Mouse (Mus musculus) embryonic facial prominence, embryonic 12.5 days (tissue): ENCODE measurements around the gene Olfr53. TPM values are rescaled to one million over a fixed set of nuclear protein-coding genes. Genes with fewer than 3 reads are reported as not detected.
A peak's percentile ranks its signal among the peaks of the same experiment; 100 is the strongest.
"Not testable (repeated sequence)": the region's sequence is repeated elsewhere in the genome, so short reads cannot be mapped to it uniquely, and the experiment has no call there.

Experiments used
- ATAC-seq: fragments of 200-750 bp; cut with Nextera tagmentation; 2 replicates; pipeline ENCODE4 v1.8.0; 2017; ENCODE audit not compliant: insufficient number of reproducible peaks, insufficient read depth, low FRiP score, low TSS enrichment
- H3K27ac ChIP-seq: fragments of 300-500 bp; sonication (generic); 2 replicates; pipeline ENCODE4 v1.5.1; 2016; ENCODE audit warnings: mild to moderate bottlenecking
- H3K27me3 ChIP-seq: fragments of 300-500 bp; sonication (generic); 2 replicates; pipeline ENCODE4 v1.6.1; 2016; ENCODE audit warnings: mild to moderate bottlenecking, moderate library complexity
- H3K36me3 ChIP-seq: fragments of 300-500 bp; sonication (generic); 2 replicates; pipeline ENCODE4 v1.6.1; 2016; ENCODE audit warnings: mild to moderate bottlenecking
- H3K4me1 ChIP-seq: fragments of 300-500 bp; sonication (generic); 2 replicates; pipeline ENCODE4 v1.6.1; 2016
- H3K4me2 ChIP-seq: fragments of 300-500 bp; sonication (generic); replicated peaks from 2 replicates; pipeline ENCODE4 v1.6.1; 2016; ENCODE audit warnings: mild to moderate bottlenecking, moderate library complexity
- H3K4me3 ChIP-seq: fragments of 300-500 bp; sonication (generic); 2 replicates; pipeline ENCODE4 v1.5.1; 2016; ENCODE audit warnings: mild to moderate bottlenecking
- H3K9ac ChIP-seq: fragments of 300-500 bp; sonication (generic); 2 replicates; pipeline ENCODE4 v1.6.1; 2016; ENCODE audit warnings: mild to moderate bottlenecking, moderate library complexity
- H3K9me3 ChIP-seq: fragments of 300-500 bp; sonication (generic); 2 replicates; pipeline ENCODE4 v1.6.1; 2016; ENCODE audit warnings: mild to moderate bottlenecking, moderate library complexity
- WGBS: fragments of 180-500 bp; shearing (Covaris S2); methylation state at CpG from one replicate; pipeline ENCODE4 v1.1.7; 2016; 5-methylcytosine and 5-hydroxymethylcytosine counted together
- polyA plus RNA-seq: library from polyadenylated mRNA; unstranded; fragments of >200 nt; fragmentation: Nextera tagmentation; extraction: Ambion mirVana; gene quantifications from 2 replicates; pipeline ENCODE4 v1.2.1, GENCODE M21; 2016

Olfr53 gene
- polyA plus RNA-seq, result not detected in 2 replicates

DNA sequence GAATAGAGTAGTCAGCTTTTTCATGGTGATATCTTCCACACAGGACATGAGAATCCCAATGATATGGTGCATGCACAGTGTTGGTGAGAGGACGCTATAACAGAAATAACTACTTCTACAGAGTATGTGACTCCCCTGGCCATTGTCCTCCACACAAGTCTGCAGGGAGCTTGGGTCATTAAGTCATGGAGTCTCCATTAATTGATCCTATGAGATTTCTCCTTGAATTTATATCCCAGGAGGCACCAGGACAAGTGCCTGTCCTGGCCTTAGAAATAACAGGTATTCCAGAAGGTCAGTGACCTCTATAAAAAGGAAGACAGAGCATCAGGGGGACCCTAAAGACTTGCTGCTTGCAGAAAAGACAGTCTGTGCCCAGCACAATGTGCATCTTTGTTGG, at the start of gene Olfr53:
Gene Olfr53 (plus strand): TSS at position 301 of the 400 bp plus-strand sequence.
- Histone ChIP-seq H3K4me3 (no peak within 1 kb of the TSS), H3K27me3 (no peaks in the 10 kb centered on the region), H3K27ac (no peak within 1 kb of the TSS), H3K9me3 (no peaks in the 10 kb centered on the region), H3K4me1 (no peaks in the 10 kb centered on the region), H3K9ac (no peak within 1 kb of the TSS), H3K4me2 (no peak within 1 kb of the TSS), H3K36me3 (no peaks in the 10 kb centered on the region)
- ATAC-seq, result no peak
- WGBS, result 83% methylated on average over 1 of the region's 1 CpGs

DNA sequence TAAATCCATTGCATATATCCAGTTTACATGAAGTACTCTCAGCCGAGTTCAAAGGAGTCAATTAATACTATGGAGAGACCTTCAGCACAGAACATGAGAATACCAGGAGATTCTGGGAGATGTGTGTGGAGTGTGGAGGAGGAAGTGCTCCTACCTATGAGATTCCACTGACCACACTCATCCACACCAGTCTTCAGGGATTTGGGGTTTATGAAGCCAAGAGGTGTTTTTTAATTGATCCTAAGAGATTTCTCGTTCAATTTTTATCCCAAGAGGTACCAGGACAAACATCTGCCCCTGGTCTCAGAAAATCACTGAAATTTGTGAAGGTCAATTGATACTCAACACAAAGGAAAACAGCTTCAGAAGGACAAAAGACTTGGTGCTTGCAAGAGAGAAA, 45.3 kb upstream of the Olfr53 start, which contains the start of gene Olfr46:
Gene Olfr46 (plus strand): TSS at position 301 of the 400 bp plus-strand sequence.
- ATAC-seq, H3K4me1 ChIP-seq, H3K9me3 ChIP-seq, H3K4me2 ChIP-seq, H3K27ac ChIP-seq, H3K27me3 ChIP-seq, H3K36me3 ChIP-seq, H3K9ac ChIP-seq, H3K4me3 ChIP-seq: not testable (repeated sequence)
- WGBS, result 76% methylated on average over 2 of the region's 2 CpGs

GRCm38 (mm10) chr7:140628670-140629069, 17.6 kb upstream of the Olfr53 start, which contains the start of gene Olfr61:
TSS of gene Olfr61 (plus strand) at chr7:140628970.
- H3K27me3 ChIP-seq, ATAC-seq, H3K4me3 ChIP-seq, H3K36me3 ChIP-seq, H3K9me3 ChIP-seq, H3K4me1 ChIP-seq, H3K4me2 ChIP-seq, H3K9ac ChIP-seq, H3K27ac ChIP-seq: not testable (repeated sequence)
- WGBS, result 84% methylated on average over 3 of the region's 3 CpGs

- no peaks in the 10 kb centered on the region for H3K4me1 ChIP-seq
- H3K9me3 ChIP-seq, result no peaks in the 10 kb centered on the region
- WGBS, result 82% methylated on average over 1 of the region's 1 CpGs
- no peak overlapping the region for H3K27ac ChIP-seq
- no peak overlapping the region for H3K9ac ChIP-seq
- H3K4me3 ChIP-seq, result no peak overlapping the region
- H3K36me3 ChIP-seq, result no peaks in the 10 kb centered on the region
- no peak overlapping the region for H3K4me2 ChIP-seq
- no peak for ATAC-seq
- H3K27me3 ChIP-seq, result no peaks in the 10 kb centered on the region
These were observed 15.7 kb upstream of the Olfr53 start for GRCm38 (mm10) chr7:140630559-140630958.

GRCm38 (mm10) chr7:140659630-140660029, 13.4 kb downstream of the Olfr53 start, which contains the start of gene Olfr539:
TSS of gene Olfr539 (plus strand) at chr7:140659930.
- Histone ChIP-seq H3K9me3 (no peaks in the 10 kb centered on the region), H3K27ac (no peak within 1 kb of the TSS), H3K4me1 (no peaks in the 10 kb centered on the region), H3K36me3 (no peaks in the 10 kb centered on the region), H3K9ac (no peak within 1 kb of the TSS), H3K4me2 (no peak within 1 kb of the TSS), H3K4me3 (no peak within 1 kb of the TSS), H3K27me3 (no peaks in the 10 kb centered on the region)
- 81% methylated on average over 4 of the region's 4 CpGs for WGBS
- no peak for ATAC-seq

DNA sequence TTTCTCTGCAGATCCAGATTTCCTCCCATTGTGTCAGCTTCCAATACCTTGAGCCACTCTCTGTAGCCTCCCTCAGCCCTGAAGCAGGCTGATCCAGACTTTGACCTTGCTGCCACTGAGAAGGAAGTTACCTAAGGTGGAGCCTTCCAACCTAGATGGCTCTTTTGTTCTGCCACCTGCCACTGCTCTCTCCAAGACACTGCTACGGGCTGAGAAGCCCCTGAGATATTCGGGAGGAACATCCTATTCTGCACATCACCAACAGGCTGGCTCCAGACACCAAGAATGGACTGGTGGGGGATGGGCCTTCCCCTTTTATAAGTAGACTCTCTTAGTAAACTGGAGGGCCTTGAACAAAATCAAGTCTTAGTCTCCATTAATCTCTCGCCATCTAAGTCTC, 24.4 kb downstream of the Olfr53 start:
- not testable (repeated sequence) for H3K27ac ChIP-seq, H3K4me3 ChIP-seq, H3K9ac ChIP-seq, H3K9me3 ChIP-seq, ATAC-seq, H3K4me1 ChIP-seq, H3K27me3 ChIP-seq, H3K36me3 ChIP-seq, H3K4me2 ChIP-seq
- WGBS, result 86% methylated on average over 3 of the region's 3 CpGs

DNA sequence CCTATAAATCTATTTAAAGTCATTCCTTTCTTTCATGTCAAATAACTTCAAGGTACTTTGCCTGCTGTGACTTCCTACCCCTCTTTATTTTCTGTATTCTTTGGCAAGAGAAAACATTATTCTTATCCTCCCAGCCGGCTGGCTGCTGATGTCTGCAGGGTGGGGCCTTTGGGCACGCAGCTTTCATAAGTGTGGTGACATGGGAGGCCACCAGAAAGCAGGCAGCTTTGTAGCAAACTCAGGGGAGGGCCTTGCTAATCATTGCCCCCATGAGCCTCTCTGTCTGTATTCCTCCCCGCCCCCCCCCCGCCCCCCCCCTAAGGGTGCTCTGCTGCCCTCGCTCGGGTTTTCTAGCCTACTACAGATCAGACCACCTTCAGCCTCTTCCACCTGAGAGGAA, 29.6 kb downstream of the Olfr53 start:
- Histone ChIP-seq H3K9me3 (0 out of 2 replicates have a peak, but pooled peaks cover 3% of the 10 kb centered on the region), H3K4me1 (no peaks in the 10 kb centered on the region), H3K27ac (no peak overlapping the region), H3K36me3 (no peaks in the 10 kb centered on the region), H3K9ac (no peak overlapping the region), H3K4me2 (0 out of 2 replicates have a peak overlapping the region, but pooled peaks have one; percentile 15), H3K4me3 (no peak overlapping the region), H3K27me3 (no peaks in the 10 kb centered on the region)
- WGBS, result 5% methylated on average over 4 of the region's 6 CpGs
- ATAC-seq, result no peak

DNA sequence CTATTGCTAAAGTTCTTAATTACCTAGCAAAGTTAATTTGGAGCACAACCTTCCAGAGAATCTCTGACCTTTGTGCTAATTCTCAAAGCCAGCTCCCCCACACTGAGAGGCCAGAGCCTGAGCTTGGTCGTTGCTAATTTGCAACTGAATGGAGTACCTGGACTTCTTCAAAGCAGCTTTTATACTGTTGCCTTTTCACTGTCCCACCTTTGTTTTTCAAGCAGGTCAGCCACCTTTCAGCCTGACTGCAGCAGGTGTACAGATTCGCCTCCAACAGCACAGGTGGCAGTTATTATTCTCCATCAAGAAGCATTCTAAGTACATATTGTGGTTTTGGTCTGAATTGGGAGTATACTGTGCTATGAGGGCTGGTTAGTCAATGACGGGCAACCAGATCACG, 33.3 kb downstream of the Olfr53 start:
- H3K36me3 ChIP-seq, H3K9ac ChIP-seq, H3K4me1 ChIP-seq, ATAC-seq, H3K4me2 ChIP-seq, H3K27me3 ChIP-seq, H3K9me3 ChIP-seq, H3K4me3 ChIP-seq, H3K27ac ChIP-seq: not testable (repeated sequence)
- WGBS, result 62% methylated on average over 4 of the region's 4 CpGs

- no peak for ATAC-seq
- Histone ChIP-seq H3K4me1 (no peaks in the 10 kb centered on the region), H3K27ac (no peak within 1 kb of the TSS), H3K4me2 (no peak within 1 kb of the TSS), H3K27me3 (no peaks in the 10 kb centered on the region), H3K9me3 (0 out of 2 replicates have a peak, but pooled peaks cover 3% of the 10 kb centered on the region), H3K4me3 (no peak within 1 kb of the TSS), H3K36me3 (no peaks in the 10 kb centered on the region), H3K9ac (no peak within 1 kb of the TSS)
- 91% methylated on average over 1 of the region's 1 CpGs for WGBS
These were observed 35.4 kb downstream of the Olfr53 start, which contains the start of gene Olfr45 for GRCm38 (mm10) chr7:140681651-140682050. TSS of gene Olfr45 (plus strand) at chr7:140681951.

DNA sequence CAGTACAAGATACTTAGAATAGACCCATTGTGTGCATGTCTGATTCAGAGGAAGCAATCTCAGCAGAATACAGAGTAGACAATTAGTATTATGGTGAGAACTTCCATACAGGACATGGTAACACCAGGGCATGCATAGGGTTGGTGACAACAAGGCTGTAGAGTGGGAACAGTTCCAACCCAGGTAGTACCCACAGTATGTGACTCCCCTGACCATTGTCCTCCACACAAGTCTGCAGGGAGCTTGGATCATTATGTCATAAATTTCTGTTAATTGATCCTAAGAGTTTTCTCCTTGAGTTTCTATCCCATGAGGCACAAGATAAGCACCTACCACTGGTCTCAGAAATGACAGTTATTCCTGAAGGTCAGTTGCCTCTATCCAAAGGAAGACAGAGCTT, 50.7 kb downstream of the Olfr53 start, which contains the start of gene Olfr541:
Gene Olfr541 (plus strand): TSS at position 301 of the 400 bp plus-strand sequence.
- no peaks in the 10 kb centered on the region for H3K4me1 ChIP-seq
- H3K27ac ChIP-seq, result no peak within 1 kb of the TSS
- no peak within 1 kb of the TSS for H3K4me2 ChIP-seq
- no peaks in the 10 kb centered on the region for H3K9me3 ChIP-seq
- no peak for ATAC-seq
- H3K36me3 ChIP-seq, result no peaks in the 10 kb centered on the region
- no peaks in the 10 kb centered on the region for H3K27me3 ChIP-seq
- H3K4me3 ChIP-seq, result no peak within 1 kb of the TSS
- H3K9ac ChIP-seq, result no peak within 1 kb of the TSS
